ENCODE assay signal across 8 mouse cellular contexts in genomic region chr14:19985107-19985911, GRCm38 (mm10). TPM values are rescaled to one million over a fixed set of nuclear protein-coding genes. Genes with fewer than 3 reads are reported as not detected.
DNase-seq lines count a peak whose midpoint lies in the region; ATAC-seq and TF ChIP-seq lines count a peak whose summit lies in the region.

No protein-coding gene starts in this region.

- no peak for TF ChIP-seq EP300 in liver, embryonic 14.5 days (IDR thresholded peaks at IDR 0.05; ENCODE audit: low read depth)

- peak; percentile 49 for DNase-seq in kidney, adult 2 months
- DNase-seq in kidney, adult 8-10 months, result no peak
- DNase-seq in adrenal gland, postnatal 10 days, result peak; percentile 30
- DNase-seq in forelimb bud, embryonic 11.5 days (ENCODE audit: low read depth, low spot score), result peak; percentile 72
- DNase-seq in induced T-regulatory cell, adult 2 months (ENCODE audit: low read depth), result peak; percentile 86
- DNase-seq in liver, embryonic 14.5 days (ENCODE audit: low read depth in 3 of 3, low spot score in 3 of 3), result peak in 1 of 3 experiments; percentile 30
- peak; percentile 41 to 54 for DNase-seq in thymus, postnatal 36 days

- no peaks in the 10 kb centered on the region; the same call in 1 of the 2 replicates for H3K4me1 ChIP-seq in kidney, adult 2 months (ENCODE audit: control insufficient read depth, insufficient read depth, low read length)
- H3K4me1 ChIP-seq in liver, embryonic 14.5 days (replicated peaks; ENCODE audit: control insufficient read depth in 2 of 2, insufficient read depth in 2 of 2, low read length in 1 of 2), result peaks cover 0 to 17% of the 10 kb centered on the region in 2 experiments; a peak in 2 of 4 replicates

- H3K27ac ChIP-seq in kidney, adult 2 months (ENCODE audit: insufficient read depth, low read depth, low read length), result peak overlapping the region; percentile 25; the same call in 1 of the 2 replicates
- H3K27ac ChIP-seq in liver, embryonic 14.5 days, result no peak overlapping the region

- no peak overlapping the region for H3K9ac ChIP-seq in liver, embryonic 14.5 days (replicated peaks)

- TF ChIP-seq CTCF in kidney, adult 2 months (conservative IDR thresholded peaks at IDR 0.05; ENCODE audit: insufficient read depth, insufficient read length, low read depth, low read length), result no peak
- no peak for TF ChIP-seq CTCF in liver, embryonic 14.5 days (IDR thresholded peaks at IDR 0.05; ENCODE audit: low read depth)

- no peaks in the 10 kb centered on the region for H3K27me3 ChIP-seq in kidney, adult 2 months (replicated peaks; ENCODE audit: control insufficient read depth, insufficient read depth, low read length)
- no peaks in the 10 kb centered on the region; the same call in 1 of the 2 replicates for H3K27me3 ChIP-seq in liver, embryonic 14.5 days (ENCODE audit: control insufficient read depth, insufficient read depth, low read length)
- no peaks in the 10 kb centered on the region for H3K27me3 ChIP-seq in myocyte (ENCODE audit: control insufficient read depth, insufficient read depth, insufficient read length)

- H3ac ChIP-seq in myocyte (ENCODE audit: control insufficient read depth, insufficient read length), result no peak overlapping the region

- H3K36me3 ChIP-seq in kidney, adult 2 months (ENCODE audit: control insufficient read depth, insufficient read depth, low read length), result no peaks in the 10 kb centered on the region
- no peaks in the 10 kb centered on the region for H3K36me3 ChIP-seq in liver, embryonic 14.5 days (replicated peaks; ENCODE audit: control insufficient read depth, insufficient read depth, low read depth)
- H3K36me3 ChIP-seq in myocyte (ENCODE audit: control insufficient read depth, insufficient read depth), result no peaks in the 10 kb centered on the region

- no peaks in the 10 kb centered on the region for H3K79me2 ChIP-seq in myocyte (ENCODE audit: control insufficient read depth, insufficient read depth)

- no peak overlapping the region for H3K4me3 ChIP-seq in kidney, adult 2 months (ENCODE audit: insufficient read depth, low read depth, low read length)
- no peak overlapping the region for H3K4me3 ChIP-seq in liver, embryonic 14.5 days (ENCODE audit: insufficient read depth in 1 of 2, low read depth in 2 of 2, low read length in 2 of 2)
- no peak overlapping the region for H3K4me3 ChIP-seq in myocyte

- WGBS in kidney, adult 2 months, result 26% methylated on average over 13 of the region's 13 CpGs
- WGBS in liver, embryonic 14.5 days (ENCODE audit: insufficient replicate concordance), result 5% methylated on average over 13 of the region's 13 CpGs

- H3K4me2 ChIP-seq in liver, embryonic 14.5 days (ENCODE audit: low read depth), result peak overlapping the region; percentile 7; the same call in 1 of the 2 replicates
- peak overlapping the region; percentile 78 for H3K4me2 ChIP-seq in myocyte (ENCODE audit: low read depth)

- 0 out of 2 replicates have a peak, but pooled peaks have one; percentile 11 for ATAC-seq in liver, embryonic 14.5 days (ENCODE audit: insufficient read depth)

- H3K9me3 ChIP-seq in liver, embryonic 14.5 days (ENCODE audit: control insufficient read depth, low read length), result no peaks in the 10 kb centered on the region

- no peak for TF ChIP-seq POLR2A in kidney, adult 2 months (IDR thresholded peaks at IDR 0.05; ENCODE audit: low read depth, low read length)
- no peak for TF ChIP-seq POLR2A in myocyte (IDR thresholded peaks at IDR 0.05; ENCODE audit: insufficient read length, low read depth)

TF ChIP-seq in myocyte, 11 proteins besides CTCF, POLR2A, EP300 and RAD21:
- TF ChIP-seq CEBPB (IDR thresholded peaks at IDR 0.05; ENCODE audit: insufficient read depth, poor library complexity, severe bottlenecking), result no peak
- TF ChIP-seq SRF (IDR thresholded peaks at IDR 0.05; ENCODE audit: control insufficient read depth, insufficient read length, low read depth), result peak; percentile 54
- TF ChIP-seq REST (IDR thresholded peaks at IDR 0.05; ENCODE audit: insufficient read depth, insufficient read length), result no peak
- TF ChIP-seq MAX (IDR thresholded peaks at IDR 0.05; ENCODE audit: low read depth), result no peak
- TF ChIP-seq USF1 (IDR thresholded peaks at IDR 0.05; ENCODE audit: low read depth), result peak; percentile 4
- TF ChIP-seq POLR2AphosphoS2 (IDR thresholded peaks at IDR 0.05; ENCODE audit: insufficient read length, low read depth), result no peak
- TF ChIP-seq TCF12 (IDR thresholded peaks at IDR 0.05; ENCODE audit: insufficient read depth, poor library complexity, severe bottlenecking), result peak; percentile 18
- TF ChIP-seq TCF3 (IDR thresholded peaks at IDR 0.05; ENCODE audit: insufficient read length, low read depth), result peak; percentile 77
- no peak for TF ChIP-seq E2F4 (IDR thresholded peaks at IDR 0.05; ENCODE audit: insufficient read depth)
- peak; percentile 54 to 96 (median 94) for TF ChIP-seq MYOD1 (IDR thresholded peaks at IDR 0.05; ENCODE audit: control insufficient read depth in 1 of 3, insufficient read length in 2 of 3, low read depth in 2 of 3)
- TF ChIP-seq MYOG (IDR thresholded peaks at IDR 0.05; ENCODE audit: control insufficient read depth in 1 of 3, insufficient read depth in 1 of 3, insufficient read length in 2 of 3, low read depth in 2 of 3), result peak; percentile 71 to 96 (median 93)

RNA-seq across cellular contexts. Expression of gene Gng2, which starts 7.9 kb away (rescaled TPM):
- 6.6 and 9.0 TPM in 2 replicates for polyA plus RNA-seq in kidney, adult 2 months (2012; rRNA removed)
- total RNA-seq in adrenal gland, postnatal 10 days (2021), result 10 to 100 TPM; 43.5 to 55.8 TPM
- 2.7 and 5.2 TPM in 2 replicates for polyA plus RNA-seq in liver, embryonic 14.5 days (2012; rRNA removed)
- polyA plus RNA-seq in liver, embryonic 14.5 days (2014; fragmentation: Nextera tagmentation; extraction: Ambion mirVana), result 6.7 and 8.7 TPM in 2 replicates
- polyA plus RNA-seq in myocyte (2012; fragmentation: generic; extraction: Trizol), result 5.0 TPM

Comparison
In these comparisons a context has a peak if more than half of its experiments do, and no peak if none do; other contexts are left out.
1. DNase-seq: peak in kidney, adult 2 months (single experiment), adrenal gland, postnatal 10 days (single experiment), forelimb bud, embryonic 11.5 days (single experiment), induced T-regulatory cell, adult 2 months (single experiment) and thymus, postnatal 36 days (2 of 2); none in kidney, adult 8-10 months (0 of 2).